Mouse (Mus musculus) embryonic facial prominence, embryonic 11.5 days (tissue): Measurements from ENCODE around the gene Pou3f1. TPM values are rescaled to one million over a fixed set of nuclear protein-coding genes. Genes with fewer than 3 reads are reported as not detected.

Experiments
- ATAC-seq: fragments of 200-750 bp; cut with Nextera tagmentation; replicated peaks from 2 replicates; pipeline ENCODE4 v1.8.0; 2017; ENCODE audit warnings: low read depth; ENCODE audit not compliant: insufficient number of reproducible peaks, low FRiP score, low TSS enrichment
- DNase-seq: peaks from one replicate; pipeline ENCODE4 v3.0.0-alpha.2; 2015; ENCODE audit warnings: low spot score
- H3K27ac ChIP-seq: fragments of 300-500 bp; sonication (generic); replicated peaks from 2 replicates; pipeline ENCODE4 v1.5.1; 2014; ENCODE audit warnings: mild to moderate bottlenecking, low read depth, low read length, control low read depth
- H3K27me3 ChIP-seq: fragments of 300-500 bp; sonication (generic); 2 replicates; pipeline ENCODE4 v1.6.1; 2014; ENCODE audit warnings: mild to moderate bottlenecking, low read length, moderate library complexity, mixed read lengths; ENCODE audit not compliant: control insufficient read depth, insufficient read depth
- H3K36me3 ChIP-seq: fragments of 300-500 bp; sonication (generic); replicated peaks from 2 replicates; pipeline ENCODE4 v1.6.1; 2014; ENCODE audit warnings: low read depth, mild to moderate bottlenecking, low read length, moderate library complexity, mixed read lengths; ENCODE audit not compliant: control insufficient read depth, insufficient read depth
- H3K4me1 ChIP-seq: fragments of 300-500 bp; sonication (generic); 2 replicates; pipeline ENCODE4 v1.6.1; 2014; ENCODE audit warnings: low read length, mixed read lengths; ENCODE audit not compliant: control insufficient read depth, insufficient read depth
- H3K4me2 ChIP-seq: fragments of 300-500 bp; sonication (generic); 2 replicates; pipeline ENCODE4 v1.6.1; 2014; ENCODE audit warnings: low read depth, mild to moderate bottlenecking, control low read depth, low read length, moderate library complexity
- H3K4me3 ChIP-seq: fragments of 300-500 bp; sonication (generic); 2 replicates; pipeline ENCODE4 v1.5.1; 2014; ENCODE audit warnings: low read depth, low read length, control low read depth
- H3K9ac ChIP-seq: fragments of 300-500 bp; sonication (generic); replicated peaks from 2 replicates; pipeline ENCODE4 v1.6.1; 2014; ENCODE audit warnings: mild to moderate bottlenecking, control low read depth, low read length
- H3K9me3 ChIP-seq: fragments of 300-500 bp; sonication (generic); replicated peaks from 2 replicates; pipeline ENCODE4 v1.6.1; 2016; ENCODE audit warnings: mild to moderate bottlenecking, low read length, inconsistent platforms, mixed read lengths; ENCODE audit not compliant: control insufficient read depth
- WGBS: fragments of 180-500 bp; shearing (Covaris S2); extraction: QIAGEN DNeasy Blood & Tissue Kit; methylation state at CpG from one replicate; pipeline ENCODE4 v1.1.7; 2014; 5-methylcytosine and 5-hydroxymethylcytosine counted together
- polyA plus RNA-seq: library from polyadenylated mRNA; unstranded; fragments of >200 nt; fragmentation: Nextera tagmentation; extraction: Ambion mirVana; gene quantifications from 2 replicates; pipeline ENCODE4 v1.2.1, GENCODE M21; 2014

Pou3f1 gene
- polyA plus RNA-seq, 1 experiment from 2014 or later: 3.4 TPM

DNA sequence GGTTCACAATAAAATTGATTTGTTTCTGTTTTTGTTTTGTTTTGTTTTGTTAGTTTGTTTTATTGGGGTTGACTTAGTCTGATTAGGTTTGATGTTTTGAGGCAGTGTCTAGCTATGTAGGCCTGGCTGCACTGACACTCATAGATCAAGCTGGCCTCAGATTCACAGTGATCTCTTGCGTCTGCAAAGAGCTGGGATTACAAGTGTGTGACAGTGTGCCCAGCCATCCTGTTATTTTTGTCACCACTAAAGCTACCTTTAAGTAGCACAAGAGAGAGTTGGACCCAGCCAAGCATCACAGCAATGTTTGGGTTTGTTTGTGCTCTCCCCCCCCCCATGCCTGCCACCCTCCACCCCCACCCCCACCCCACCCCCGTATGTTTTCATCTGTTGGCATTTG, 38.0 kb downstream of the Pou3f1 start:
- H3K36me3 ChIP-seq: no peaks in the 10 kb centered on the region
- no peak overlapping the region for H3K9ac ChIP-seq
- peaks cover 3% of the 10 kb centered on the region for H3K4me1 ChIP-seq
- H3K4me3 ChIP-seq: no peak overlapping the region
- DNase-seq (no peak), ATAC-seq (no peak)
- no peaks in the 10 kb centered on the region for H3K9me3 ChIP-seq
- WGBS: 89% methylated on average over 2 of the region's 2 CpGs
- no peak overlapping the region for H3K27ac ChIP-seq
- peaks cover 3% of the 10 kb centered on the region; the same call in 1 of the 2 replicates for H3K27me3 ChIP-seq
- no peak overlapping the region for H3K4me2 ChIP-seq

DNA sequence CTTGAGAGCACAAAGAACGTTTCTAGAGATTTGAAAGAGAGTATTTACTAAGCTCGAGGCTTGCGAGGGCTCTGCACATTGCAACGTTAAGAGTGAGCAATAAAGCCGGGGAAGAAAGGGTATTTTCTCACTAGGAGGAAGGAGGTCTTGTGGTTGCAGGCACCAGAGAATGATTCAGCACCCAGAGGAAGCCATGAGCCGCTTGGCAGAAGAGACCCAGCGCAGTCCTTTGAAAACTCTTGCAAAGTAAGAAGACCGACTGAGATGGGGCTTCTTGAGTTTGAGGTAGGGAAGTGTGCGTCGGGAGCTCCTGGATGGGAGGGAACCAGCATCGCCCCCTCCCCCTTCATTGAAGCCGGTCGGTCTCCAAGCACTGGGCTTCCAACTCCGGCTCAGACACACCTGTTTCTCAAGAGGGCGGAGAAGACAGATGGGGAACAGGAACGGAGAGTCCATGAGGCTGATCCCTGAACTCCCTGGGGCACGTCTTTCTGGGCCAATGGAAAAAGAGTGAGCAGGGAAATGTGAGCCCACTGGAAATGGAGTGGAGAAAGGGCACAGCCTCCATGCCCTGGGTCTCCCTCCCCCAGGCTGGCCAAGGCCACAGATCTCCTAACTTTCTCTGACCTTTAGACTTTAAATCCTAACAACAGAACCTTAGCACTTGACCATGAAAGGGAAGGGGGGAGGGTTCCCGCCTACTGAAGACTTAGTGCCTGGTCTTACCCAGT, 39.3 kb downstream of the Pou3f1 start:
- DNase-seq (no peak), ATAC-seq (no peak)
- Histone ChIP-seq H3K27ac (no peak overlapping the region), H3K4me2 (no peak overlapping the region), H3K36me3 (no peaks in the 10 kb centered on the region), H3K9me3 (no peaks in the 10 kb centered on the region), H3K4me1 (peaks cover 3% of the 10 kb centered on the region), H3K9ac (peak overlapping the region; percentile 3; the same call in 1 of the 2 replicates), H3K4me3 (no peak overlapping the region), H3K27me3 (peaks cover 3% of the 10 kb centered on the region; the same call in 1 of the 2 replicates)
- 14% methylated on average over 18 of the region's 18 CpGs for WGBS

DNA sequence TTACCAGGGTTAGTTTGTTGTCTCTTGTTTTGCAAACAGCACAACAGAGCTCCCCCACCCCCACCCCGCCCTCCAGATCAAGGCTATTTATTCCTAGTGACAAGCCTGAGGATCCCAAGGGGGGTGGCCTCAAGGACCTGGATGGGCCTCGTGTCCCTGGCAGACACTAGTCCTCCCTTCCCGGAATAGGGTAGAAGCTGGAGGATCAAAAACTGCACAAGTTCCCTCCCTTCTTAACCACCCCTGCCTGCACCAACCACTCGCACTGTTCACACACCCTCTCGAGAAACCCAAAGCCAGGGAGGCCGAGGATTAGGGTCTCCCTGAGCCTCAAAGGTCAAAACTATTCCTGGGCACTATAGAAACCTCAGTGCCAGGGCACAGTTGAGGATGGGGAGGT, 43.2 kb downstream of the Pou3f1 start:
- DNase-seq (no peak), ATAC-seq (no peak)
- Histone ChIP-seq H3K36me3 (no peaks in the 10 kb centered on the region), H3K9me3 (no peaks in the 10 kb centered on the region), H3K27ac (peak overlapping the region; percentile 89), H3K4me3 (no peak overlapping the region), H3K27me3 (peaks cover 3% of the 10 kb centered on the region; the same call in 1 of the 2 replicates), H3K4me2 (peak overlapping the region; percentile 84), H3K4me1 (peaks cover 21% of the 10 kb centered on the region), H3K9ac (peak overlapping the region; percentile 89; the same call in 1 of the 2 replicates)
- WGBS: 6% methylated on average over 6 of the region's 6 CpGs

DNA sequence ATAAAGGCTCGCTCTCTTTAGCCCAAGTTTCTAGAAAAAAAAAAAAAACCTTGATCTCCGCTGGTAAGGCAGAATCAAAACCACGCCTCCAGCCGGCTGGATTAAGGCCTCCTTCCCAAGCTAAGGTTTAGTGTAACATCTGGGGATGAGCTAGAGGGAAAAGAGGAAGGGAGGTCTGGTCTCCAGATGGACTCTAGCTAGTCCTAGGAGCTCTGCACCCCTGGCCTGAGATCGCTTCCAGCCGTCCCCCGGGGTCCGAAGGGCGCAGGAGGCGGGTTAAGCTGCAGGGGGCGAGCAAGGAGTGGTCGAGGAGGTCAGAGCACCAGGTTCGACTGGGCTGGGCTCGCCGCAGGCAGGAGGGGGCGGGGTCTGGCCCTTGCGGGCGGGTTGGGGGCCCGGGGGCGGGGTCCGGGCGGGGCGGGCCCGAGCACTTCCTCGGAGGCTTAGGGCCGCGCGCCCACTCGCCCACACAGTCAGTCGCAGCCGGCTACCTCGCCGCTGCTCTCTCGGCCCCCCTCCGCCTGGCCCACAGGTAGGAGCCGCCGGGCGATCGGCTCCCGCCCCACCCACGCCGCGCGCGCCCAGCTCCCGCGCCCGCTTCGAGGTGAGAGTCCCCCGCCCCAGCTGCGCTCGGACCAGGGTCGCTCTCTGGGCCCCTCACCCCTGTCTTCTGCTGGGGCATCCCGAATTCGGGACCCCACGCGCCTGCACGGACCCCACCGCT, 43.8 kb downstream of the Pou3f1 start, which contains the start of gene Fhl3:
TSS of gene Fhl3 (plus strand) at position 454 of the 724 bp plus-strand sequence.
- Histone ChIP-seq H3K9me3 (no peaks in the 10 kb centered on the region), H3K27me3 (peaks cover 3% of the 10 kb centered on the region; the same call in 1 of the 2 replicates), H3K4me1 (peaks cover 26% of the 10 kb centered on the region), H3K4me2 (peak within 1 kb of the TSS; percentile 84), H3K4me3 (peak within 1 kb of the TSS; percentile 82), H3K9ac (peak within 1 kb of the TSS; percentile 89), H3K27ac (peak within 1 kb of the TSS; percentile 89), H3K36me3 (no peaks in the 10 kb centered on the region)
- peak; percentile 79 for ATAC-seq
- peak; percentile 90 for DNase-seq
- 0% methylated on average over 37 of the region's 59 CpGs for WGBS

DNA sequence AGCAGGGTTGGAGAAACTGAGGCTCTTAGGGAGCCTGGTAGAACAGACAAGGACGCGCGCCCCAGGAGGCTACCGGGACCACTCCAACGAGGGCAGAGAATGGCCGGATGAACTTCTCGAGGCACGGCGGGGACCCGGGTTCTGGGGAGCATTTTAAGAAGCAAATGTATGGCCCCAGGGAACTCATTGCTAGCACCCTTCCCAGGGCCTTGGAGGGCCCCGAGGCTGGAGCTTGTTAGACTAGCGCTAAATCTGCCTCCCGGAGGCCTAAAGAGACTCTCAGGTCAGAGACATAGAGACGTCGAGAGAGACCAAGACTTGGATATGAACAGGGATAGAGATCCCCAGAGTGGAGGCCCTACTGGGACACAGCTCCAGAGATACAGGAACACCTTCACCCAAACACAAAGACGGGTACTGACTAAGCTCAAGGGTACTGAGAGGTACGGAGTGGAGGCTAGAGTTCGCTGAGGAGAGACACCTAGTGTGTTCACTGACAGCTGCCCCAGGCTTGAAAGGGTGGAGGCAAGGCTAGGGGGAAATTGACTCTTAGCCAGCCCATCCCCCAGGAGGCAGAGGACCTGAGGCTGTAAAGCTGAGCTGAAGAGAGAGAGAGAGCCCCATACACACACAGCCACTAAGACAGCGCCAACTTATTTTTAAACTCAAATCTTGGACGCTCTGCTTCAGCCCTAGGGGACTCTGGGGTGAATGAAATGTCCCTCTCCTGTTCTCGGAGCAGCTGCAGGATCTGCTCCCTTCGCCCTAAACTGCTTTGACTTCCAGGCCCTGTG, 44.6 kb downstream of the Pou3f1 start:
- Histone ChIP-seq H3K9me3 (no peaks in the 10 kb centered on the region), H3K4me2 (peak overlapping the region; percentile 84), H3K9ac (peak overlapping the region; percentile 89), H3K36me3 (peaks cover 6% of the 10 kb centered on the region), H3K4me1 (peaks cover 27% of the 10 kb centered on the region), H3K27me3 (no peaks in the 10 kb centered on the region), H3K4me3 (peak overlapping the region; percentile 82), H3K27ac (peak overlapping the region; percentile 89)
- DNase-seq: peak; percentile 58
- WGBS: under 1% methylated on average over 22 of the region's 22 CpGs
- no peak; the same call in 1 of the 2 replicates for ATAC-seq

DNA sequence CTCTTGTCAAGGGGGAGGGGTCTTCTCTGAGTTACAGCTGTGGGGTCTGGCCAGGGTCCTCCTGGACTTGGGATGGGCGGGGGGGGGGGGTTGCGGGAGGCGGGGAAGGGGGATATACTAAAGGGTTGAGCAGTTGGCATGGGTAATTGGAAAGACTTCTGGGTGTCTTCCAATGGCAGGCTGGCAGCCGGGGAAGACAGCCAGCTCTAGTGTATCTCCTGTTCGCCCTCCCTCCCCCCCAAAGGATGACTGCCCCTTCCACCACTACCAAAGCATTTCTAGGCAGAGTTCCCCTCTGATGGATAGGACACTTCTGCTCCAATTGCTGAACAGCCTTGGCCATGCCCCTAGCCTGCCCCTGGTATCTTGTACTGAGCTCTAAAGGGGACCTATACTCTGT, 45.3 kb downstream of the Pou3f1 start:
- DNase-seq (no peak), ATAC-seq (no peak)
- Histone ChIP-seq H3K27ac (peak overlapping the region; percentile 89), H3K36me3 (peaks cover 6% of the 10 kb centered on the region), H3K4me3 (peak overlapping the region; percentile 82), H3K9me3 (no peaks in the 10 kb centered on the region), H3K27me3 (no peaks in the 10 kb centered on the region), H3K4me1 (peaks cover 25% of the 10 kb centered on the region), H3K4me2 (peak overlapping the region; percentile 84), H3K9ac (peak overlapping the region; percentile 89)
- 31% methylated on average over 2 of the region's 5 CpGs for WGBS

DNA sequence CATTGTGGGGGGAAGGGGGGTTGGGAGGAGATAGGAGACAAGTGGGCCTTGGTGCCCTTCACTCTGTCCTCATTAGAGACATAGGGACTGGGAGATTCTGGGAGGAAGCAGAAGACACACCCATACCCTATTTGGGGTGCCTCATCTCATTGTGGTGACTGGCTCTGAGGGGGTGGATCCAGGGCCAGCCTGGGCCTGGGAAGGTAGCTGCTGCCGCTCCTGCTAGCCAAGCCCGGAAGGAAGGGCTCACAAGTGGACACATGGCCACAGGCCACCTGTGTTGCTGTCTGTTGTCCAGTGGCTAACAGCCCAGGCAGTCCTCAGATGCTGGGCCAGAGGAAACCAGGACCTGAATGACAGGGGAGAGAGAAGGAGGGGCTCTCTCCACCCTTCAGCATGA, 46.8 kb downstream of the Pou3f1 start:
- Histone ChIP-seq H3K36me3 (peaks cover 6% of the 10 kb centered on the region), H3K9ac (peak overlapping the region; percentile 55), H3K27ac (peak overlapping the region; percentile 92), H3K27me3 (no peaks in the 10 kb centered on the region), H3K4me2 (peak overlapping the region; percentile 21), H3K9me3 (no peaks in the 10 kb centered on the region), H3K4me1 (peaks cover 25% of the 10 kb centered on the region), H3K4me3 (no peak overlapping the region)
- ATAC-seq (no peak), DNase-seq (no peak)
- 23% methylated on average over 2 of the region's 2 CpGs for WGBS
